Mouse (Mus musculus) liver, embryonic 11.5 days (tissue): ENCODE data around the gene Nup210l. TPM values are rescaled to one million over a fixed set of nuclear protein-coding genes. Genes with fewer than 3 reads are reported as not detected.

Experiments used
- ATAC-seq: fragments of 200-750 bp; cut with Nextera tagmentation; replicated peaks from 2 replicates; pipeline ENCODE4 v1.8.0; 2017; ENCODE audit warnings: moderate number of reproducible peaks, mild to moderate bottlenecking, moderate TSS enrichment, moderate library complexity; ENCODE audit not compliant: low FRiP score
- DNase-seq: peaks from one replicate; pipeline ENCODE4 v3.0.0-alpha.2; 2017; ENCODE audit warnings: low spot score
- H3K27ac ChIP-seq: fragments of 300-500 bp; sonication (generic); 2 replicates; pipeline ENCODE4 v1.5.1; 2014; ENCODE audit warnings: mild to moderate bottlenecking, low read depth, low read length, control low read depth
- H3K27me3 ChIP-seq: fragments of 300-500 bp; sonication (generic); replicated peaks from 2 replicates; pipeline ENCODE4 v1.6.1; 2014; ENCODE audit warnings: low read length, mixed read lengths; ENCODE audit not compliant: control insufficient read depth, insufficient read depth
- H3K36me3 ChIP-seq: fragments of 300-500 bp; sonication (generic); 2 replicates; pipeline ENCODE4 v1.6.1; 2014; ENCODE audit warnings: mild to moderate bottlenecking, low read length, moderate library complexity, mixed read lengths; ENCODE audit not compliant: control insufficient read depth, insufficient read depth
- H3K4me1 ChIP-seq: fragments of 300-500 bp; sonication (generic); replicated peaks from 2 replicates; pipeline ENCODE4 v1.6.1; 2014; ENCODE audit warnings: low read length, mixed read lengths; ENCODE audit not compliant: control insufficient read depth, insufficient read depth
- H3K4me2 ChIP-seq: fragments of 300-500 bp; sonication (generic); 2 replicates; pipeline ENCODE4 v1.6.1; 2014; ENCODE audit warnings: mild to moderate bottlenecking, control low read depth, moderate library complexity
- H3K4me3 ChIP-seq: fragments of 300-500 bp; sonication (generic); 2 replicates; pipeline ENCODE4 v1.5.1; 2014; ENCODE audit warnings: low read depth, low read length, control low read depth
- H3K9ac ChIP-seq: fragments of 300-500 bp; sonication (generic); 2 replicates; pipeline ENCODE4 v1.6.1; 2014; ENCODE audit warnings: low read depth, low read length, control low read depth
- H3K9me3 ChIP-seq: fragments of 300-500 bp; sonication (generic); 2 replicates; pipeline ENCODE4 v1.6.1; 2016; ENCODE audit warnings: low read length, inconsistent platforms, mixed read lengths; ENCODE audit not compliant: control insufficient read depth
- WGBS: fragments of 180-500 bp; shearing (Covaris S2); extraction: QIAGEN DNeasy Blood & Tissue Kit; methylation state at CpG from one replicate; pipeline ENCODE4 v1.1.7; 2014; 5-methylcytosine and 5-hydroxymethylcytosine counted together
- polyA plus RNA-seq: library from polyadenylated mRNA; unstranded; fragments of >200 nt; fragmentation: Nextera tagmentation; extraction: Ambion mirVana; gene quantifications from 2 replicates; pipeline ENCODE4 v1.2.1, GENCODE M21; 2014

Gene Nup210l
- polyA plus RNA-seq, 1 experiment from 2014 or later: 0.49 TPM

DNA sequence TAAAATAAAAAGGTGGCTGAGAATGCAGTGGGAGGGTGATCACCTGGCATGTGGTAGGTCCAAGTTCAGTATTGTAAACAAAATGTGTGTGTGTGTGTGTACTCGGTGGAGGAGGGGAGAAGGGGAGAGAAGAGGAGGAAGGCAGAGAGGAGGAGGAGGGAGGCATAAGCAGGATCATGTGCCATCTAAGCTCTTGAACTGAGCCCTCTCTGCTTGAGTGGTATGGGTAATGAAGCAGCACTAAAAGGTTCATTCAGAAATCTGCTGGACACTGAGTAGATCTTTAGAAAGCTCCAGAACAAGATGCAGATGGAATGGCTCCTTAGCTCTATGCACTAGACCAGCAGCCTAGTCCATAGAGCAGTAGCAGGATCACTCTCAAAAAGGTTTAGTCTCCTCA, 99.0 kb downstream of the Nup210l start:
- no peak for ATAC-seq
- Histone ChIP-seq H3K4me3 (no peak overlapping the region), H3K4me2 (no peak overlapping the region), H3K9me3 (no peaks in the 10 kb centered on the region), H3K9ac (no peak overlapping the region), H3K36me3 (peaks cover 5% of the 10 kb centered on the region; the same call in 1 of the 2 replicates), H3K27me3 (no peaks in the 10 kb centered on the region), H3K4me1 (no peaks in the 10 kb centered on the region), H3K27ac (no peak overlapping the region)
- 38% methylated on average over 1 of the region's 1 CpGs for WGBS
- no peak for DNase-seq

DNA sequence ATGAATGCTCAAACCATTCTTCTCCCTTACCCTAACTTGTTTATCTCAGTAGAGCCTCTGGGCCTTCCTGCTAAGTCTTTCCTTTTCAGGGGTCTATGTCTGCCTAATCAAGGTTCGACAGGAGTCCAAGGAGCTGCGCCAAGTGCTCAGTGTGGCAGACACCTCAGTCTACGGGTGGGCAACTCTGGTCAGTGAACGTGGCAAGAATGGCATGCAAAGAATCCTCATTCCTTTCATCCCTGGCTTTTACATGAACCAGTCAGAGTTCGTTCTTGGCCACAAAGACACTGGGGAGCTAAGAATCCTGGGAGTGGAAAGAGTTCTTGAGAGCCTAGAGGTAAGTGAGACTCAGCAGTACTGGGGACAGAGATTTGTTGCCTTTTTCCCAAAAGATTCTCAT, 99.7 kb downstream of the Nup210l start:
- H3K4me1 ChIP-seq: 0 out of 2 replicates have a peak, but pooled peaks cover under 1% of the 10 kb centered on the region
- ATAC-seq (no peak), DNase-seq (no peak)
- no peaks in the 10 kb centered on the region for H3K27me3 ChIP-seq
- H3K36me3 ChIP-seq: peaks cover 12% of the 10 kb centered on the region; the same call in 1 of the 2 replicates
- H3K4me2 ChIP-seq: no peak overlapping the region
- no peak overlapping the region for H3K4me3 ChIP-seq
- H3K9ac ChIP-seq: no peak overlapping the region
- H3K27ac ChIP-seq: no peak overlapping the region
- no peaks in the 10 kb centered on the region for H3K9me3 ChIP-seq
- 72% methylated on average over 5 of the region's 5 CpGs for WGBS

DNA sequence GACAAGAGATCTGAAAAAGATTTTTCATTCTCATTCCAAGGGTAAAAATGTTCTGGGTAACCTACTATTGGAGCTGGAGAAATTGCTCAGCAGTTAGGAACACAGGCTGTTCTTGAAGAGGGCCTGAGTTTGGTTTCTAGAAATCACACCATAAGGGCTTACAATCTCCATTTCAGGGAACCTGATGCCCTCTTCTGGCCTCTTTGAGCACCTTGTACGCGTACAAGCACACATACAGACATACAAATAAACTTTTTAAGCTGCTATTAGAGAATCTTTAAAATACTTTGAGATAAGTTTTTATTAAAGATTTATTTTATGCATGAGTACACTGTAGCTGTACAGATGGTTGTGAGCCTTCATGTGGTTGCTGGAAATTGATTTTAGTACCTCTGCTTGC, 100.7 kb downstream of the Nup210l start:
- Histone ChIP-seq H3K9me3 (no peaks in the 10 kb centered on the region), H3K4me2 (no peak overlapping the region), H3K27me3 (no peaks in the 10 kb centered on the region), H3K27ac (no peak overlapping the region), H3K4me1 (0 out of 2 replicates have a peak, but pooled peaks cover 2% of the 10 kb centered on the region), H3K9ac (no peak overlapping the region), H3K4me3 (no peak overlapping the region), H3K36me3 (peaks cover 19% of the 10 kb centered on the region)
- ATAC-seq: no peak
- no peak for DNase-seq
- WGBS: 88% methylated on average over 2 of the region's 2 CpGs

- Histone ChIP-seq H3K9ac (no peak overlapping the region), H3K36me3 (peaks cover 40% of the 10 kb centered on the region), H3K27me3 (no peaks in the 10 kb centered on the region), H3K27ac (peak overlapping the region; percentile 22), H3K4me3 (no peak overlapping the region), H3K4me1 (peaks cover 13% of the 10 kb centered on the region), H3K9me3 (no peaks in the 10 kb centered on the region), H3K4me2 (no peak overlapping the region; the same call in 1 of the 2 replicates)
- ATAC-seq (no peak), DNase-seq (no peak)
- WGBS: 77% methylated on average over 2 of the region's 2 CpGs
Measured at GRCm38 (mm10) chr3:90208662-90209061, 104.7 kb downstream of the Nup210l start.

DNA sequence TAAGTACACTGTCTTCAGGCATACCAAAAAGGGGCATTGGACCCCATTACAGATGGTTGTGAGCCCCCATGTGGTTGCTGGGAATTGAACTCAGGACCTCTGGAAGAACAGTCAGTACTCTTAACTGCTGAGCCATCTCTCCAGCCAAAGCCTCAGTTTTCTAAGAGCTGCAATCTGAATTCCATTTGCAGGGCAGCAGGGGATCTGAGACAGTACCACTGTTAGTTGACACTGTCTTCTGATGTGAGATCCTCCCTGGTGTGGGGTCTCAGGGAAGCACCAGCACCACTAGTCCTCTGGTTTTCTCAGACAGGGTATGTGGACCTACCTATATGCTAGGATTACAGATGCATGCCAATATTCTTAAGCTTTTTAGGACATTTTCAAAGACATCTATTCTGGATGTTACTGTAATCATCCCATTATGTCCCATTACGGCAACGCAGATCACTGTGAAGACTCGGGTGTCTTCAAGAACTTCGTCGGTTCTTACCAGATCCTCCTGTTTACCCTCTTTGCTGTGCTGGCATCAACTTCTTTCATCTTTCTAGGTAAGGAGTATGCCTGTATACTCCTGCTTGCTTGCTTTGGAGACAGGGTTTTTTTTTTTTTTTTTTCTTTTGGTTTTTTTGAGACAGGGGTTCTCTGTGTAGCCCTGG, 106.1 kb downstream of the Nup210l start:
- no peak overlapping the region for H3K4me2 ChIP-seq
- DNase-seq: no peak
- whole genome bisulfite sequencing: 90% methylated on average over 5 of the region's 5 CpGs
- H3K4me3 ChIP-seq: no peak overlapping the region
- H3K9ac ChIP-seq: no peak overlapping the region
- no peaks in the 10 kb centered on the region for H3K9me3 ChIP-seq
- H3K27ac ChIP-seq: no peak overlapping the region
- no peaks in the 10 kb centered on the region for H3K27me3 ChIP-seq
- ATAC-seq: no peak
- peaks cover 40% of the 10 kb centered on the region for H3K36me3 ChIP-seq
- H3K4me1 ChIP-seq: peaks cover 13% of the 10 kb centered on the region

GRCm38 (mm10) chr3:90211475-90212398, 107.8 kb downstream of the Nup210l start:
- H3K36me3 ChIP-seq: peaks cover 40% of the 10 kb centered on the region
- H3K9ac ChIP-seq: peak overlapping the region; percentile 94
- H3K27ac ChIP-seq: peak overlapping the region; percentile 34; the same call in 1 of the 2 replicates

GRCm38 (mm10) chr3:90212723-90213122, 108.8 kb downstream of the Nup210l start:
- ATAC-seq (no peak), DNase-seq (no peak)
- peak overlapping the region; percentile 82 for H3K4me3 ChIP-seq
- no peaks in the 10 kb centered on the region for H3K27me3 ChIP-seq
- WGBS: 5% methylated on average over 5 of the region's 5 CpGs
- H3K9me3 ChIP-seq: no peaks in the 10 kb centered on the region
- peak overlapping the region; percentile 94 for H3K9ac ChIP-seq
- H3K36me3 ChIP-seq: peaks cover 37% of the 10 kb centered on the region
- peaks cover 13% of the 10 kb centered on the region for H3K4me1 ChIP-seq
- H3K4me2 ChIP-seq: peak overlapping the region; percentile 82
- H3K27ac ChIP-seq: peak overlapping the region; percentile 86; the same call in 1 of the 2 replicates

More at GRCm38 (mm10) chr3:90211475-90212398, 107.8 kb downstream of the Nup210l start:
- no peak for DNase-seq
- no peak for ATAC-seq
- peaks cover 13% of the 10 kb centered on the region for H3K4me1 ChIP-seq
- peak overlapping the region; percentile 82 for H3K4me3 ChIP-seq
- H3K9me3 ChIP-seq: no peaks in the 10 kb centered on the region
- WGBS: 49% methylated on average over 13 of the region's 13 CpGs
- no peaks in the 10 kb centered on the region for H3K27me3 ChIP-seq
- peak overlapping the region; percentile 82 for H3K4me2 ChIP-seq

GRCm38 (mm10) chr3:90213377-90213866, 109.5 kb downstream of the Nup210l start, which contains the start of the genes Rps27 and Rab13:
TSS of gene Rps27 (minus strand) at chr3:90213651.
TSS of gene Rab13 (plus strand) at chr3:90213695.
- DNase-seq: peak; percentile 92
- Histone ChIP-seq H3K36me3 (peaks cover 31% of the 10 kb centered on the region), H3K9ac (peak within 1 kb of the TSS; percentile 94), H3K27me3 (no peaks in the 10 kb centered on the region), H3K9me3 (no peaks in the 10 kb centered on the region), H3K4me3 (peak within 1 kb of the TSS; percentile 82), H3K4me2 (peak within 1 kb of the TSS; percentile 82), H3K27ac (peak within 1 kb of the TSS; percentile 86), H3K4me1 (peaks cover 13% of the 10 kb centered on the region)
- WGBS: under 1% methylated on average over 42 of the region's 42 CpGs
- ATAC-seq: peak; percentile 91
